Mouse (Mus musculus): Measurements from ENCODE around the gene 1110032A03Rik. TPM values are rescaled to one million over a fixed set of nuclear protein-coding genes. Genes with fewer than 3 reads are reported as not detected.

Gene 1110032A03Rik
- total RNA-seq, 2 experiments from 2014 or later: 25.8 to 29.4 TPM

DNA sequence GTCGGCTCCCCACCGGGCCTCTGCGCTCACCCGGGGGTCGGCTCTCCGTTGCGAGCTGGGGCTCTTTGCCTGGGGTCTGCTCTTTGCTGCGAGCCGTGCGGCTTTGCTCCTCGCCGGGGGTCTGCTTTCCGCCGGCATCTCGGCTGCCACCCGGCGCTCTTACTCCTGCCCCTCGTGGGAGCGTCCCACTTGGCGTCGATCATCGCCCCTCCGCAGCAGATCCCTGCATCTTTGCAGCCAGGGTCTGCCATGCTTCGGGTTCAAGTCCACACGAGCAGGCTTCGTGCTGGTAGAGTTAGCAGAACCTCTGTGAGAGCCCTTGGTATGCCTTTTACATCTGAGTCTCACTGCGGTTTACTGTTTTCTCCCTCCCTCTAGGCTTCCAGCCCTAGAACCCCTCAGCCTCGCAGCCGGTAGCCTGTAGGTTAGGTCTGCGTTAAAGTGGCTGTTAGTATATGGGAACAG is 374 bp upstream of the 1110032A03Rik start:
- DNase-seq (ENCODE audit: low spot score in 2 of 2): peak; percentile 34 to 40

- no peak for DNase-seq (ENCODE audit: low spot score in 2 of 2)
Measured at GRCm38 (mm10) chr9:50774026-50774462, 1.3 kb downstream of the 1110032A03Rik start.

DNA sequence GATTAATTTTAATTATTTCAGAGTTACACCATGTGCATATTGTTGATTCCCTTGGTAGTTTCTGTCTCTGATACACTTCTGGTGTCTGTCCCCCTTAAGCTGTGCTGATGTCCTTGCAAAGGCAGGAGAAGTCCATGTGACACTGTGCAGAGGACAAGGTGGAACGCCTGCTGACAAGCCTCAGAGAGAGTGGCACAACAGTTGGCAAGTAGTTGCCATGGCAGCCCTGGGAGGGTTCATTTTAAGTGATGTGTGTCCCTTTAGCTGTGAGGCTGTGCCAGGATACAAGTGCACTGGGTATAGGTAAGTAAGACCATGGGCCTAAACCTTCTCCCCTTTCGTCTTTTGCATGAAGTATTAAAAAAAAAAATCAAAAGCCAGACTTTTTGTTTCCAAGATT is 5.3 kb downstream of the 1110032A03Rik start:
- DNase-seq (ENCODE audit: low spot score in 2 of 2): no peak

DNA sequence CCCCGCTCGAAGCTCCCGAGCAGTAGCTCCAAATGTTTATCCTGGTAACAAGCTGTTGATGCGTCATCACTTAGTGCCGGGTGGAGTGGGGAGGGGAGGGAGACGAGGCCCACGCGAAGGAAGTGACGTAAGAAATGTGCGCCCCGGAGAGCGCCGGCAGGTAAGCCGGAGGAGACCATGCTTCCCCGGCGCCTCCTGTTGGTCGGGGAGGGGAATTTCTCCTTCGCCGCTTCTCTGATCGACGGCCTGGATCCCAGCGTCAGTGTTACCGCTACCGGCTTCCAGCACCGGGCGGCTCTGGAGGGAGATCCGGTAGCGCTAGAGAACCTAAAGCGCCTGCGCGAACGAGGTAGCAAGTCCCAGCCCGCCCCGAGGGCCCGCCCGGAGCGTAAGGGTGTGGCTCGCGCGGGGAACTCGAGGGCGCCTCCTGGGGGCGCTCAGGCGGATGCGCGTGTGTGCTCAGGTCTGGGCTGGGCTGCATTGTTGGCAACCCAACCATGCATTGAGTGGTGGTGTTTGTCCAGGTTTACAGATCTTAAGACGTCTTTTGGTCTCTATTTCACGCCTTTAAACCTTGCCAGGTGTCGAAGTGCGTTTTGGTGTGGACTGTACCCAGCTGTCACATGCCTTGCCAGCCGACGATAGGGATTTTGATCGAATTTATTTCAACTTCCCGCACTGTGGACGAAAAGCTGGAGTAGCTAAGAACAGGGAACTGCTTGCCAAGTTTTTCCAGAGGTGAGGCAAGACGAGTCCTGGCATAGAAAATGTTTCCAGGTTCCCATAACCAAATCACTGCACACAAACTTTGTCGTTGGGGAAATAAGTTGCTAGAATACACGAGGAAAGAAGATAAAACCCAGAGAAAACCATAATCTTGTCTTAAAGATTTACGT is 7.0 kb downstream of the 1110032A03Rik start, which contains the start of gene Fdxacb1:
TSS of gene Fdxacb1 (plus strand) at position 130 of the 896 bp plus-strand sequence.
- peak; percentile 98 for DNase-seq (ENCODE audit: low spot score in 2 of 2)

- no peak for DNase-seq (ENCODE audit: low spot score in 2 of 2)
Measured at GRCm38 (mm10) chr9:50767531-50768106, 7.7 kb downstream of the 1110032A03Rik start.

GRCm38 (mm10) chr9:50763331-50763730 is 12.0 kb downstream of the 1110032A03Rik start:
- peak in 1 of 2 experiments; percentile 58 for DNase-seq (ENCODE audit: low spot score in 2 of 2)

- no peak for DNase-seq (ENCODE audit: low spot score in 2 of 2)
Measured at GRCm38 (mm10) chr9:50761520-50762243, 13.6 kb downstream of the 1110032A03Rik start.

DNA sequence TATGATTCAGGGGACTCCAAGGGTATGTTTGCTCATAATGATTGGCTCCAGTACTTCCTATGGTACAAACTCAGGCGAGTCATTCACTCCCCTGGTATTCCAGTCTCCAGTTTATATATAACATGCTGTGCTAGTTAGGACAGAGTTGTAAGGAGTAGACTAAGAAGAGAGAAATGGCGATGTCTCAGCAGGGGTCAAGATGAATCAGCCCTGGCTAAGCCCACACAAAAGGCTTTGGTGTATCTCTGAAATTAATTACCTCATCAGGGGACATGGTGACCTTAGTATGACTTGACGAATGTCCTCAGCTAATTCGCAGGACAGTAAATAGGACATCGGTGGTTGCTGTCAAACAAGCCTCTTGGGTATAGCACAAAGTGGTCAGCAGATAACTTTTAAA is 18.6 kb downstream of the 1110032A03Rik start:
- no peak for DNase-seq (ENCODE audit: low spot score in 2 of 2)

GRCm38 (mm10) chr9:50753947-50754346 is 21.4 kb downstream of the 1110032A03Rik start:
- no peak for DNase-seq (ENCODE audit: low spot score in 2 of 2)

DNA sequence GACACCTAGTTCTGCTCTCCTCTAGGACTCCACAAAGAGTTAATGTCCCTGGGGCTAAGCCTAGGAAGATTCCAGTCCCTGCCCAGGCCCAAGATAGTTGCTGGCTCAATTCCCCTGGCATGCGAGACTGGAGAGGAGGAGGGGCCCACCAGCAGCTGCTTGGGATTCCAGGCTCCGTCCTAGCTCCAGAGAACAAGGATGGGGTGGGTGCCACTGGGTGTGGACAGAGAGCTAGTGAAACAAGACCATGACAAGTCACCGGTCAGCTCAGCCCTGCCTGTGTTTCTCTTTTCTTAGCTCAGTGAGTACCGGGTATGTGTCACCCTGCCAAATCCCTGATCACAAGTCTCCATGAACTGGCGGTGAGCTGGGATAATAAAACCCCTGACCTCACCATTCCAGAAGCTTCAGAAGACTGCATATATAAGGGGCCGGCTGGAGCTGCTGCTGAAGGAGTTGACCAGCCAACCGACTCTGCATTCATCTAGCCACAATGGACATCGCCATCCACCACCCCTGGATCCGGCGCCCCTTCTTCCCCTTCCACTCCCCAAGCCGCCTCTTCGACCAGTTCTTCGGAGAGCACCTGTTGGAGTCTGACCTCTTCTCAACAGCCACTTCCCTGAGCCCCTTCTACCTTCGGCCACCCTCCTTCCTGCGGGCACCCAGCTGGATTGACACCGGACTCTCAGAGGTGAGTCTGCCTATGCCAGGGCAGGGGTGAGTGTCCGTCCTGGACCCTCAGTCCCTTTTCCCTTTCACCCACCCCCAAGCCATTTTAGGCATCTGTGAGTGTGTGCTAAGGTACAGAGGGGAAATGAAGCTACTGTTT is 22.3 kb downstream of the 1110032A03Rik start:
- DNase-seq (ENCODE audit: low spot score in 2 of 2): peak; percentile 67

GRCm38 (mm10) chr9:50752054-50752602 is 23.2 kb downstream of the 1110032A03Rik start, which contains the start of gene Hspb2:
Gene Hspb2 (minus strand): TSS chr9:50752354.
- no peak for DNase-seq (ENCODE audit: low spot score in 2 of 2)

DNA sequence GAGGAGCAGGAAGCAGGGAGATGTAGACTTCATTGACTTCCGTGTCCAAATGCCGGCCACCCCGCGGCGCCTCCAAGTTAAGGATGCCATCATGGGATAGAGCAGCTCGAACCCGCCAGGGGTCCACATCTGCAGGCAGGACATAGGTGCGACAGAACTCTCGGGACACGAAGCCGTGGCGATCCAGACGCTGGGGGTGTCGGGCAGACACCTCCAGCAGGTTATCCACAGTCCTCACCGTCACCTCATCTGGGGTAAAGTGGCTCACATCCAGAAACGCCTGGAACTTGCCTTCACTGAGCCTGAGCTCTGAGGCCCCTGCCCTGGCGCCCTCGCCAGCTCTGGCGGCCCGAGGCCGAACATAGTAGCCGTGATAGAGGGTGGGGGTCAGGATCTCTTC is 24.0 kb downstream of the 1110032A03Rik start, which contains the start of gene Cryab:
TSS of gene Cryab (plus strand) at position 3 of the 400 bp plus-strand sequence.
- DNase-seq (ENCODE audit: low spot score in 2 of 2): no peak

DNA sequence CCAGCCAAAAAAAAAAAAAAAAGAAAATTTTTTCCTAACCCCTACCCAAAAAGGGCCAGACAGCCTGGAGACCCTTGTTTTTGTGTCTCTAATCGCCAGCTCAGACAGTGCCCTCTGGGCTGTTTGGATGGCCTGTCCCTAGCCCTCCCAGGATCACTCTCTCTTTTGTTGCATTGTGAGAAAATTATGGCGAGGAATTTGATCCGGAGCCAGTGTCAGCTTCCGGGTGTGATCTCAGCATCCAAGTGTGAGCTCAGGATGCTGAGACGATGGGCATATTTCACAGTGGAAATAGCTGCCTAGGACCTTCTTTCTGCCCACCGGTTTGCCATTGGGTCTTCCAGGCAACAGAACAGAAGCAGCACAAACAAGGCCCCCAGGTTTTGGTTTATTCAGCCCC is 24.6 kb downstream of the 1110032A03Rik start:
- no peak for DNase-seq (ENCODE audit: low spot score in 2 of 2)

- peak in 1 of 2 experiments; percentile 15 for DNase-seq (ENCODE audit: low spot score in 2 of 2)
Measured at GRCm38 (mm10) chr9:50746214-50746677, 29.1 kb downstream of the 1110032A03Rik start, which contains the start of gene 2310030G06Rik. Gene 2310030G06Rik (minus strand): TSS chr9:50746536.

GRCm38 (mm10) chr9:50745806-50746205 is 29.5 kb downstream of the 1110032A03Rik start:
- DNase-seq (ENCODE audit: low spot score in 2 of 2): no peak

- no peak for DNase-seq (ENCODE audit: low spot score in 2 of 2)
Measured at GRCm38 (mm10) chr9:50742744-50743143, 32.6 kb downstream of the 1110032A03Rik start.

- no peak for DNase-seq (ENCODE audit: low spot score in 2 of 2)
Measured at GRCm38 (mm10) chr9:50742261-50742660, 33.1 kb downstream of the 1110032A03Rik start.

DNA sequence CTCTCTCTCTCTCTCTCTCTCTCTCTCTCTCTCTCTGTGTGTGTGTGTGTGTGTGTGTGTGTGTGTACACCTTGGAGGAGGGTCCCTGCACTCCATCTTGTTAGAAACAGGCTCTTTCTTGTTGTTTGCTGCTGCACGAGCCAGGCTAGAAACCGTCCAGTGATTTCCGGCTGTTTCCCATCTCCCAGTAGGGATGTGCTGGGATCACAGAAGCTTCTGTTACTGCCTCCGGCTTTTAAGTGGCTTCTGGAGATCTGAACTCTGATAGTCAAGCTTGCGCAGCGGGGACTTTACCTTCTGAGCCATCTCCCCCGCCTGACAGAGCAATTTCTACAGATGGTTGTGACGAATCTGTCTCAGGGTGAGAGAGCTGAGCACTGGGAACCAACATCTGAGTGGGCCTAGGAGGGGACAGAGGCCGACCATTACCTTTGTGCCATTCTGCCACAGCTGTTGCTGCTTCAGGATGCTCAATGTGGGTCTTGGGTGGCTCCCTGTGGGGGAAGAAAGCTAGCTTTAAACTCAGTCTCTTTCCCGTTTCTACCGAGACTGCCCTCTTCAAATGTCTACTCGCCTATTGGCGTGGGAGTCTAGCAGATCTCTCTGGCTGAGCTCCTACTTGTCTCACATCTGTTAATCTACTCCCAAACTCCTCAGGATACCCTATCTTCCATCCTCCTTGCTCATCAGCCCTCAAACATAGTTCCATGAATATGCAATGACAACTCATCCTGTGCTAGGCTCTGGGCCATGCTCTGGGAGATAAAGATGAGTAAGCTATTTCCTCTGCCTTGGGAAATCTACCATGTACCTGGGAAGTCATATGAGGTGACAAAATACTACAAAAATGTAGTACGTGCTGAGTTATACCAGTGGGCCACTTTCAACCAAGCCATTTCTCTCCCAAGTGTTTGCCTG is 34.2 kb downstream of the 1110032A03Rik start:
- no peak for DNase-seq (ENCODE audit: low spot score in 2 of 2)
